In the genomic region with DNA sequence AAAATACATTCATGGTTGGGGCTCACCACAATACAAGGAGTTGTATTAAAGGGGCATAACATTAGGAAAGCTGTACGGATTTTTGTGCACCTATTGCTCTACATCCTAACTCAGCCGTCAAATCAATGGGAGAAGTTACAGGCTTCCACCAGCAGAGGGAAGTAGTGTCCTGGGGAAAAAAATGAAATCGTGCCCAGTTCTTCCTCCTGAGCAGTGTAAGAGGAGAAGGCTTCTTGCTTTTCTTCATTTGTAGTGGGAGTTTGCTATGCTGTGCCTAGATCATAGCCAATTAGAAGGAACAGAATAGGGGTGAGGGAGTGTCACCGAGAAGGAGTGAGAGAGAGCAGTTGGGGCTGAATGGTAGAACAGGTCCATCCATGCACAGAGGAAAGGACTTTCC, we compare ENCODE assay signal across 8 mouse cellular contexts.
DNase-seq lines count a peak whose midpoint lies in the region; ATAC-seq and TF ChIP-seq lines count a peak whose summit lies in the region.

No protein-coding gene starts in this region.

- H3K27ac ChIP-seq in forebrain, embryonic 13.5 days = no peak overlapping the region
- H3K27ac ChIP-seq in liver, embryonic 14.5 days = no peak overlapping the region

- TF ChIP-seq CTCF in liver, embryonic 14.5 days (IDR thresholded peaks at IDR 0.05; ENCODE audit: low read depth) = peak; percentile 64

- DNase-seq in MN1 (ENCODE audit: low spot score) = peak; percentile 66
- DNase-seq in c-Kit-positive CD71-positive TER-119-positive erythroid progenitor cells, embryonic 14.5 days (ENCODE audit: low spot score) = peak; percentile 32
- peak; percentile 77 for DNase-seq in heart, postnatal 4 days
- DNase-seq in large intestine, adult 2 months (ENCODE audit: low read depth, low spot score) = peak; percentile 7
- DNase-seq in liver, embryonic 14.5 days (ENCODE audit: low read depth in 3 of 3, low spot score in 3 of 3) = peak; percentile 13 to 20 (median 14)
- peak; percentile 17 for DNase-seq in ovary, adult 18-20 months (ENCODE audit: low spot score)

- no peak for TF ChIP-seq EP300 in liver, embryonic 14.5 days (IDR thresholded peaks at IDR 0.05; ENCODE audit: low read depth)

- H3K4me1 ChIP-seq in forebrain, embryonic 13.5 days = no peaks in the 10 kb centered on the region
- no peaks in the 10 kb centered on the region for H3K4me1 ChIP-seq in liver, embryonic 14.5 days (replicated peaks; ENCODE audit: control insufficient read depth in 2 of 2, insufficient read depth in 2 of 2, low read length in 1 of 2)

- H3K4me3 ChIP-seq in forebrain, embryonic 13.5 days = no peak overlapping the region
- no peak overlapping the region for H3K4me3 ChIP-seq in liver, embryonic 14.5 days (ENCODE audit: insufficient read depth in 1 of 2, low read depth in 2 of 2, low read length in 2 of 2)

- no peaks in the 10 kb centered on the region for H3K27me3 ChIP-seq in forebrain, embryonic 13.5 days
- no peaks in the 10 kb centered on the region for H3K27me3 ChIP-seq in liver, embryonic 14.5 days (ENCODE audit: control insufficient read depth, insufficient read depth, low read length)

- H3K9ac ChIP-seq in forebrain, embryonic 13.5 days = no peak overlapping the region
- H3K9ac ChIP-seq in liver, embryonic 14.5 days (replicated peaks) = no peak overlapping the region

- H3K4me2 ChIP-seq in forebrain, embryonic 13.5 days = no peak overlapping the region
- no peak overlapping the region for H3K4me2 ChIP-seq in liver, embryonic 14.5 days (ENCODE audit: low read depth)

- WGBS in forebrain, embryonic 13.5 days = 16% methylated on average over 4 of the region's 4 CpGs
- WGBS in large intestine, adult 2 months = 13% methylated on average over 4 of the region's 4 CpGs
- 17% methylated on average over 4 of the region's 4 CpGs for WGBS in liver, embryonic 14.5 days (ENCODE audit: insufficient replicate concordance)

- ATAC-seq in forebrain, embryonic 13.5 days = peak; percentile 88
- peak; percentile 26; the same call in 1 of the 2 replicates for ATAC-seq in liver, embryonic 14.5 days (ENCODE audit: insufficient read depth)
- ATAC-seq in inflammation-experienced regulatory T-cells, adult 6 months = no peak

- H3K9me3 ChIP-seq in forebrain, embryonic 13.5 days (replicated peaks) = no peaks in the 10 kb centered on the region
- H3K9me3 ChIP-seq in liver, embryonic 14.5 days (ENCODE audit: control insufficient read depth, low read length) = no peaks in the 10 kb centered on the region

- H3K36me3 ChIP-seq in forebrain, embryonic 13.5 days (ENCODE audit: poor library complexity, severe bottlenecking) = no peaks in the 10 kb centered on the region
- no peaks in the 10 kb centered on the region for H3K36me3 ChIP-seq in liver, embryonic 14.5 days (replicated peaks; ENCODE audit: control insufficient read depth, insufficient read depth, low read depth)

Comparison
In these comparisons a context has a peak if more than half of its experiments do, and no peak if none do; other contexts are left out.
1. DNase-seq: peak in every context shown above with its lines; median percentile 77 in heart, postnatal 4 days; 66 in MN1; 32 in c-Kit-positive CD71-positive TER-119-positive erythroid progenitor cells, embryonic 14.5 days; 17 in ovary, adult 18-20 months; 14 in liver, embryonic 14.5 days; 7 in large intestine, adult 2 months.